Mouse (Mus musculus): ENCODE measurements around the gene Pla2g4b.

Gene Pla2g4b

GRCm38 (mm10) chr2:120015882-120016281 lies 17.3 kb upstream of the Pla2g4b start:
- DNase-seq (ENCODE audit: low spot score) = peak; percentile 28

GRCm38 (mm10) chr2:120017599-120017998 lies 15.6 kb upstream of the Pla2g4b start:
- DNase-seq (ENCODE audit: low spot score) = no peak

- no peak for DNase-seq (ENCODE audit: low spot score)
These were observed 8.9 kb upstream of the Pla2g4b start for GRCm38 (mm10) chr2:120024337-120024736.

GRCm38 (mm10) chr2:120026984-120027949 lies 6.0 kb upstream of the Pla2g4b start, which contains the start of the genes Jmjd7 and Gm28042:
Gene Jmjd7, plus strand, starts transcription at chr2:120027483.
Gene Gm28042, plus strand, starts transcription at chr2:120027493.
- peak; percentile 93 for DNase-seq (ENCODE audit: low spot score)

GRCm38 (mm10) chr2:120027950-120028331 lies 5.3 kb upstream of the Pla2g4b start:
- DNase-seq (ENCODE audit: low spot score) = no peak

GRCm38 (mm10) chr2:120030380-120030779 lies 2.8 kb upstream of the Pla2g4b start:
- no peak for DNase-seq (ENCODE audit: low spot score)

- DNase-seq (ENCODE audit: low spot score) = no peak
These were observed 509 bp downstream of the Pla2g4b start for GRCm38 (mm10) chr2:120033726-120034125.

- DNase-seq (ENCODE audit: low spot score) = no peak
These were observed 4.5 kb downstream of the Pla2g4b start for GRCm38 (mm10) chr2:120037744-120038143.

- DNase-seq (ENCODE audit: low spot score) = no peak
These were observed 7.8 kb downstream of the Pla2g4b start for GRCm38 (mm10) chr2:120040991-120041390.

- DNase-seq (ENCODE audit: low spot score) = peak; percentile 28
These were observed 10.9 kb downstream of the Pla2g4b start for GRCm38 (mm10) chr2:120044101-120044603.

- DNase-seq (ENCODE audit: low spot score) = no peak
These were observed 11.5 kb downstream of the Pla2g4b start for GRCm38 (mm10) chr2:120044676-120045075.

- no peak for DNase-seq (ENCODE audit: low spot score)
These were observed 13.5 kb downstream of the Pla2g4b start for GRCm38 (mm10) chr2:120046486-120047310.

- DNase-seq (ENCODE audit: low spot score) = no peak
These were observed 15.0 kb downstream of the Pla2g4b start for GRCm38 (mm10) chr2:120048173-120048572.

GRCm38 (mm10) chr2:120049632-120050274 lies 16.5 kb downstream of the Pla2g4b start:
- DNase-seq (ENCODE audit: low spot score) = no peak

- DNase-seq (ENCODE audit: low spot score) = no peak
These were observed 18.2 kb downstream of the Pla2g4b start for GRCm38 (mm10) chr2:120051405-120051804.

- no peak for DNase-seq (ENCODE audit: low spot score)
These were observed 21.7 kb downstream of the Pla2g4b start for GRCm38 (mm10) chr2:120054771-120055552.

- DNase-seq (ENCODE audit: low spot score) = no peak
These were observed 22.7 kb downstream of the Pla2g4b start for GRCm38 (mm10) chr2:120055923-120056322.

- no peak for DNase-seq (ENCODE audit: low spot score)
These were observed 25.6 kb downstream of the Pla2g4b start for GRCm38 (mm10) chr2:120058818-120059217.

GRCm38 (mm10) chr2:120059466-120059865 lies 26.2 kb downstream of the Pla2g4b start:
- no peak for DNase-seq (ENCODE audit: low spot score)

GRCm38 (mm10) chr2:120060190-120060589 lies 27.0 kb downstream of the Pla2g4b start:
- DNase-seq (ENCODE audit: low spot score) = no peak

GRCm38 (mm10) chr2:120060651-120061050 lies 27.4 kb downstream of the Pla2g4b start:
- no peak for DNase-seq (ENCODE audit: low spot score)
